Mouse (Mus musculus) spleen, postnatal 4 days (tissue): ENCODE data around the gene Eif2b4.
A peak's percentile ranks its signal among the peaks of the same experiment; 100 is the strongest.

Source experiments
- DNase-seq, 2 experiments: peaks; one replicate each; pipeline ENCODE4 v3.0.0; 2022; ENCODE audit warnings: low spot score in 2 of 2

Eif2b4 gene

GRCm38 (mm10) chr5:31154152-31154553 lies 39.1 kb downstream of the Eif2b4 start, which contains the start of gene Mpv17:
TSS of gene Mpv17 (minus strand) at chr5:31154251.
- peak; percentile 71 to 85 for DNase-seq

DNA sequence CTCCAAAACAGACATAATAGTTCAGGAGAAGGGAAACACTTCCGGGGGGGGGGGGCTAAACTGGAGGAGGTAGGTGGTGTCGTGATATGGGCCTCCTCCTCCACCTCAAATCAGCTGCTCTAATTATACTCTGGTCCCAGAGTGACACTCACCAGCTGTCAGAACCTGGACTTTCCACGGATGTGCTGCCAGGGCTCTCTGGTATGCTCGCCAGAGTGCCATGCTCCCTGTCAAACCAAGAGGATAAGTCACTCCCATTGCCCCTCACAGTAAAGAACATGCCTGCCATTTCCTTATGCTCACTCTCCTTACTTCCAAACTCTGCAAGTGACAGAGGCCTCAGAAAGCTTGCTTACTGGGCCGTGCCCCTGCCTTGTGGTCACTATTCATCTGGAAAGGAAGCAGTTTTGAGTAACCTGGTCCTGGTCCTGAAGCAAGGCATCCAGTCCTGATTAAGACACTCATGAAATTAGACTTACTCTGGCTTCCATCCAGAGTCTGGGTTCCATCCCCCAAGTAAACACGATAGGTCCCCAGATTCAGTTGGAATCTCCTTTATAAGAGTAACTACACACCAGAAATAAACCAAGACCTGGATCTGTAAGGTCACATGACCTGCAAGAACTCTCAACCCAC lies 39.6 kb downstream of the Eif2b4 start:
- DNase-seq = no peak

DNA sequence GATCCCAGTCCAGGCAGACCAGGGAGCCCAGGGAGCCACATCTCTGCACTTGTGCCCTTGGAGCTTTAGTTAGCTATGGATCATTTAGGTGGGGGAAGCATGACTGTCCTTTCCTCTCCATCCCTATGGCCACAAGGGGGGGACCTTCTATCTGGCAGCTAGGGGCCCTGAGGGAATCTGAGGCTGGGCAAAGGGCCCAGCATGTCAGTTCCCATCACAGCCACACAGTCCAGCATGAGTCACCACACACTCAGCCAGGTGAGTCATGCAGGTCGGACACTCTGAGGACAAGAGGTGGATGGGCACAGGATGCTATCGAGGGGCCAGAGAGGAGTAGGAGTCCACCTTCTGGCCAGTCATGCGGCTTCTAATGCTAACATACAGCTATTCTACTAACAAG lies 41.5 kb downstream of the Eif2b4 start:
- DNase-seq = no peak

GRCm38 (mm10) chr5:31149781-31150180 lies 43.4 kb downstream of the Eif2b4 start:
- no peak for DNase-seq

DNA sequence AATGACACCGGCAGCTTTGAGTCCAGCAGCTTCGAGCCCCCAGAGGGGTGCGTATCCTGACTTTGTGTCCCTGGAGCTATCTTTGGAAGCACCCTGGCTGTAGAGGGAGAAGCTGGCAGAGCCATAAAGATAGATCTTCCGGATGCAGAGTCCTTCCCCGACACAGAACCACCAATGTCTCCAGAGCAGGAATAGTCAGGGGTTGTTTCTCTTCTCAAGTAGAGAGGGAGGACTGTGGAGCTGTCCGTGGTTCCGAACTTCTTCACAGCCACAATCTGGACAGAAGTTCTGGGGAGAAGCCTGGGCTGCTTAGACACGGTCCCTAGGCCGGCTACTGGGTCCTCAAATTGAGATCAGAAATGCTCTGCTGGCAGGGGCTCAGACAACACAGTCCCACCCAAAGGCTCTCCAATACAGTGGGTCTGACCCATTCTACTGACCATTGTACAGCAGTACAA lies 54.2 kb downstream of the Eif2b4 start:
- DNase-seq = no peak

GRCm38 (mm10) chr5:31138241-31138967 lies 54.8 kb downstream of the Eif2b4 start, which contains the start of gene Ucn:
TSS of gene Ucn (minus strand) at chr5:31138829.
- DNase-seq = no peak

DNA sequence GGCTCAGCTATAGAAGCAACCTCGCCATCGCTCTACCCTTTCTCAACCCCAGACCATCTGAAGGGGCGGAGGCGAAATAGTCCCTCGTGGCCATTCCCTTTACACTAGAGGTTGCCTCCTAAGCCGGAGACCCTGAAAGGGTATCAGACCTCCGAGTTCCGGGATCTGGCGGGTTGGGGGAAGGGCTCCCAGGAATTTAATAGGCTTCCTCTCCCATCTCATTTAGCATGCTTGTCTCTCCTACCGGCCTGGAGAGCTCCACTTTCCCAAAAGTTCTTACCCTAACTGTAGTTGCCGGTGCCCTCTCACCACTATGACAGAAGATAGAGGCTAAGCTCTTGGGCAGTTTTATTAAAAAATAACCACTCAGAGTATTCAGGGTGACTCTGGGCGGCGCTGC lies 55.6 kb downstream of the Eif2b4 start:
- no peak for DNase-seq
